Mouse (Mus musculus): ENCODE results near the gene Ankfy1. TPM values are rescaled to one million over a fixed set of nuclear protein-coding genes. Genes with fewer than 3 reads are reported as not detected.
"Not testable (repeated sequence)": the region's sequence is repeated elsewhere in the genome, so short reads cannot be mapped to it uniquely, and the experiment has no call there.

Ankfy1 gene
- total RNA-seq, 2 experiments from 2014 or later: 16.6 to 18.5 TPM

DNA sequence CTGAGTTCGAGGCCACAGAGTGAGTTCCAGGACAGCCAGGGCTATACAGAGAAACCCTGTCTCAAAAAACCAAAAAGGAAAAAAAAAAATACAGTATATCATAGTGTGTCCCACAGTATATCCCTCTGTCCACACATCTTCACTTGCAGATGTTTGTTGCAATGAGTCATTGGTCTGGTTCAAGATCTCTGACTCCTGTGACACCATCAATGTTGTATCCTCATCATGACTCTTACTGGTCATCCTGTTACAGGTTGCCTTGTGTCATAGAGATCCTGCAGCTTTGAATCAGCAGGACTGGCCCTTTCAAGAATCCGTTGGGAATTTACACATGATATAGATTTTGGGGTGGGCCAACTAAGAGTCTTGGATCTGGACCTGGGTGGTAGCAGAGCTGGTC, 15.3 kb downstream of the Ankfy1 start:
- intact Hi-C loops (cut with DNase I): not testable (repeated sequence)

DNA sequence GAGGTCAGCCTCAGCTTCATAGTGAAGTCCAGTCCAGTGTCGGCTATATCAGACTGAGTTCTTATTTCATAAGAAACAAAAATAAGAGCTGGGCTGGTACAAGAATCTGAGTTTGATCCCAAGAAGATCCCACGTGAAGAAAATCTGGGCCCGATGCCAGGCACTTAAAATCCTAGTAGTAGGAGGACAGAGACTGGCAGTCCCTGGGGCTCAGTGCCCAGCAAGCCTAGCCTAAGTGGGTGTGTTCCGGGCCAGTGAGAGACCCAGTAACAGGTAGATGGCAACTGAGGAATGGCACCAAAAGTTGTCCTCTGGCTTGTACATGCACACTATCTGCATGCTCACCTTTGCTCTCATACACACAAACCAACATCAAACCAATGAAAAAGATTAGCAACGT, 22.9 kb downstream of the Ankfy1 start:
- DNase-seq (ENCODE audit: low spot score): no peak
- intact Hi-C loops (cut with DNase I): no loop called here

More for the DNA sequence above, 15.3 kb downstream of the Ankfy1 start:
- not testable (repeated sequence) for DNase-seq (ENCODE audit: low spot score)

- intact Hi-C loops (cut with DNase I): no loop called here
- no peak for DNase-seq (ENCODE audit: low spot score)
These were observed 28.4 kb downstream of the Ankfy1 start for GRCm38 (mm10) chr11:72718161-72718560.

DNA sequence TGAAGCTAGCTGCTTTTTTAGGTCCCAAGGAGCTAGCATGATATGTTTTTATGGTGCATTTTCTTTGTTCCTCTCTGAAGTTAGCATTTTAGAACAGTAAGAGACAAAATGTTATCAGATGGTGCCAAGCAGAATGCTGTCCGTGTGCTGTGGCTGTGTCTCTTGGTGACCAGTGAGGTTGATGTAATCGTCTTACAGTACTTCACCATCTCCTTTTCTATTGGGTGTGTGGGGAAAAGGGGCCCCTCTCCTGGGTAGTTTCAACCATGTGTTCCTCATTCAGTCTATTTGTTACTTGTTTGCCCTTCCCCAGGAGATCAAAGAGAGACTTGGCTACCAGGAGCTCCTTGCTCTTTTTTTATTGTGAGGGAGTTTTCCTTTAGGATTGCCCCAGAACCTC, 33.4 kb downstream of the Ankfy1 start:
- intact Hi-C loops (cut with DNase I): loop anchor here (5.0 to 10.0 kb wide), 2 partner anchors 61 to 368 kb away; no protein-coding TSS in a partner anchor
- no peak for DNase-seq (ENCODE audit: low spot score)

GRCm38 (mm10) chr11:72723871-72724270, 34.1 kb downstream of the Ankfy1 start:
- DNase-seq (ENCODE audit: low spot score): no peak
- intact Hi-C loops (cut with DNase I): loop anchor here (1.0 to 10.0 kb wide), 4 partner anchors 62 to 369 kb away; no protein-coding TSS in a partner anchor

- intact Hi-C loops (cut with DNase I): loop anchor here (10.0 kb wide), 1 partner anchor 371 kb away; no protein-coding TSS in a partner anchor
- DNase-seq (ENCODE audit: low spot score): no peak
These were observed 36.2 kb downstream of the Ankfy1 start for GRCm38 (mm10) chr11:72726023-72726422.

GRCm38 (mm10) chr11:72733736-72734135, 43.9 kb downstream of the Ankfy1 start:
- DNase-seq (ENCODE audit: low spot score): no peak
- intact Hi-C loops (cut with DNase I): no loop called here

GRCm38 (mm10) chr11:72734840-72735518, 45.2 kb downstream of the Ankfy1 start:
- intact Hi-C loops (cut with DNase I): no loop called here
- DNase-seq (ENCODE audit: low spot score): peak; percentile 8

- intact Hi-C loops (cut with DNase I): no loop called here
- no peak for DNase-seq (ENCODE audit: low spot score)
These were observed 45.7 kb downstream of the Ankfy1 start for GRCm38 (mm10) chr11:72735519-72735860.

- no peak for DNase-seq (ENCODE audit: low spot score)
- intact Hi-C loops (cut with DNase I): no loop called here
These were observed 46.5 kb downstream of the Ankfy1 start for GRCm38 (mm10) chr11:72736320-72736719.

- intact Hi-C loops (cut with DNase I); DNase-seq (ENCODE audit: low spot score): not testable (repeated sequence)
These were observed 47.7 kb downstream of the Ankfy1 start for GRCm38 (mm10) chr11:72737517-72737916.

DNA sequence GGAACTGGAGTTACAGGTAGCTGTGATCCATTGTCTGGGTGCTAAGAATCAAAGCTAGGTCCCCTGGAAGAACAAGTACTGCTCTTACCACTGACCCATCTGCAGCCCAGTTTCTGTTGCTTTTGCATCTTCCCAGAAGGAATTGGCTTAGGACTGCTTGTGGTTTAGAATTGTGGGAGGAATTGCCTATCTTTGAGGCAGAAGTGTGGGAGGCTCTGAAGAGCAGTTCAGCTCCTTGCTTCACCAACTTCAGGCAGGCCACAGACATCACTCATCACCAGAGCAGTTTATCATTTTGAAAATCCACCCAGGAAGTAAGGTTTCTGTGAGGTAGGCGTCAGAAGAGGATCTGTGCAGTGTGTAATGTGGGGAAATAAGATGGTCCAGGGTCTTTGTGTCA, 49.2 kb downstream of the Ankfy1 start:
- DNase-seq (ENCODE audit: low spot score): no peak
- intact Hi-C loops (cut with DNase I): no loop called here

DNA sequence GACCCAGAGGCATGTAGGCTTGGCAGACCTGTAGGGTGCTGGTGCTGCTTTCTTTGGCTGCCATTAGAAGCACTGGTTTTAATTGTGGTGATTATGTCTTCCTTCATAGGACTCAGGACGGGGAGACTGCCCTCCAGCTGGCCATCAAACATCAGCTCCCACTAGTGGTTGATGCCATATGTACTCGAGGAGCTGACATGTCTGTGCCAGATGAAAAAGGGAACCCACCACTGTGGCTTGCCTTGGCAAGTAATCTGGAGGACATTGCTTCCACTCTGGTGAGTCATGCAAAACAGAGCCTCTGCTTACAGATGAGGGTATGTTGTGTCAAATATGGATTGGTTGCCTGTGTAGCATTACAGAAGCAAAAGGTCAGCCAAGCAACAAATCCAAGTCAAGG, 62.1 kb downstream of the Ankfy1 start:
- intact Hi-C loops (cut with DNase I): no loop called here
- no peak for DNase-seq (ENCODE audit: low spot score)

DNA sequence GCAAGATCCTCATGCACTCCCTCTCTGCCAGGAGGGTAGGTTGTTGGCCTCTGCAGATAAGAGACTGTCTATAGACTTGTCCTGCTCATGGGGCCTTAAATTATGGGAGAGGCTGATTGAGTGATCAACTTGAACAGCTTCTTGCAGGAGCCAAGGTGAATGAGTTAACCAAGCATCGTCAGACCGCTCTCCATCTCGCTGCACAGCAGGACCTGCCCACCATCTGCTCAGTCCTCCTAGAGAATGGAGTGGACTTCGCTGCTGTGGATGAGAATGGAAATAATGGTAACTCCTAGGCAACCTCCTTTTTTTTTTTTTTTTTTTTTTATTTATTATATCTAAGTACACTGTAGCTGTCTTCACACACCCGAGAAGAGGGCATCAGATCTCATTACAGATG, 68.5 kb downstream of the Ankfy1 start:
- intact Hi-C loops (cut with DNase I): no loop called here

DNA sequence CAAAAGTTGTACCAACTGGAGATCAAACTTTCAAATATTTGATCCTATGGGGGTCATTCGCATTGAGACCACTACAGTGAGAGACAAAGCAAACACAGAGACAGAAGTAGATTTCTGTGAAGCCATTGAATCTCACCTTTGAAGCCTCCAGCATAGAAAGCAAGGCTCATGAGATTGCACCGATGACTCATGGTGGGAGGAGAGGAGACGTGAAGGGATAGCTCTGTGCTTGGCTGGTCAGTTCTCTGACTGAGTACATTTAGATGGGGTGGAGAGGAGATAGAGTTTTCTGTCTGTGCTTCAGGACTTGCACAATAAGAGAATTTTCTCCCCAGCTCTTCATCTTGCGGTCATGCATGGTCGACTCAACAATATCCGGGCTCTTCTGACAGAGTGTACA, 69.8 kb downstream of the Ankfy1 start:
- DNase-seq (ENCODE audit: low spot score): no peak
- intact Hi-C loops (cut with DNase I): no loop called here

More for the DNA sequence above, 68.5 kb downstream of the Ankfy1 start:
- no peak for DNase-seq (ENCODE audit: low spot score)

GRCm38 (mm10) chr11:72760781-72761180, 71.0 kb downstream of the Ankfy1 start:
- DNase-seq (ENCODE audit: low spot score): no peak
- intact Hi-C loops (cut with DNase I): no loop called here

DNA sequence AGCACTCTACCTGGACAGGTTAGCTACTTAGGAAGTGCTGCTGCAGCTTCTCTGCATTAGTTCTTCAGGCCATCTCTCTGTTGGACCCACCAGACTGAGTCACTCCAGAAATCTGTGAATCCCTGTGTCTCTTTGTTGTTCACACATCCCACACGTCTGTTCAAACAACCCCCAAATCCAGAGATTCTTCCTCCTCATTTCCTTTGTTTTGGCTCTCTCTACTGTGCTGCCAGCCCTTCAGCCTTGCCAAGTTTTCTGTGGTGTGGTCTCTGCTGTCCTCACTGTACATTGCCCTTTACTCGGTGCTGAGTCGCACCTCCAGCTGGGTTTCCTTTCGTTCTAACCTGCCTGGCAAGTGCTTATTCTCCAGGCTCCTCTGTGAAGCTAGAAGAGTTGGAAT, 74.5 kb downstream of the Ankfy1 start:
- intact Hi-C loops (cut with DNase I): no loop called here
- DNase-seq (ENCODE audit: low spot score): no peak

DNA sequence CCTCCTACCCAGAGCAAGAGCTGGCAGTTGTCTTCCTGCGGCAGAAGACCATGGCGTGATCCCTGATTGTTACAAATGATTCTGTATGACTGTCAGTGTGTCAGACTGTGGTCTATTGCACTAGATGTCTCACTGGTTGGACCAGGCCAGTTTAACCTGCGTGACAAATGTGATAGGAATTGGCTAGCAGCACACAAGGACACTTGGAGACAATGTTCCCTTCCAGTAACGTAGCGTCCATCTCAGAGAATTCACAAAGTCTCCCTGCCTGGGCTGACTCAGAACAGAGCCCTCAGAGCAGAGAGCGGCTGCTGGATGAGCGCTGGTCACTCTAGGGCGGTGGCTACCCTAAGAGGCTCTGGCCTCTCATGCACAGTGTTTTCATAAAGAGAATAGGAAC, 77.9 kb downstream of the Ankfy1 start:
- no peak for DNase-seq (ENCODE audit: low spot score)

GRCm38 (mm10) chr11:72769061-72769460, 79.3 kb downstream of the Ankfy1 start:
- DNase-seq (ENCODE audit: low spot score): no peak
- intact Hi-C loops (cut with DNase I): no loop called here

More for the DNA sequence above, 77.9 kb downstream of the Ankfy1 start:
- intact Hi-C loops (cut with DNase I): no loop called here

GRCm38 (mm10) chr11:72770324-72770723, 80.5 kb downstream of the Ankfy1 start:
- no peak for DNase-seq (ENCODE audit: low spot score)

GRCm38 (mm10) chr11:72770816-72771215, 81.0 kb downstream of the Ankfy1 start:
- no peak for DNase-seq (ENCODE audit: low spot score)
- intact Hi-C loops (cut with DNase I): no loop called here

More at GRCm38 (mm10) chr11:72770324-72770723, 80.5 kb downstream of the Ankfy1 start:
- intact Hi-C loops (cut with DNase I): no loop called here

DNA sequence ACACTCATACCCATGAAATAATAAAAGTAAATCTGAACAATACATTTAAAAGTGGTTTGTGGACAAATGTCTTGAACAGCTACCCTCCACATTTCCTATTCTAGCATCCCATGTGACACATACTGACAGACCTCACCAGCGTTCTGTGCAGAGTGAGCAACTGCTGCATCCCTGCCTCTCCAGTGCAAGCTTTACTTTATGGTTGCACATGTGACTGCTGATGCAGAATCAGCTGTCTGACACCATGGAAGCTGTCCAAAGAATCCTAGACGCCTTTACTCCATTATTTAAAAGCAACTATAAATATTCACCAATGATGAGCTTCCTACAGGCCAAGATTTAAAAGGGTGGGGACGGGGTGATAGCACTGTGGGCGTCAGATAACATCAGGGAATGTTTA, 81.7 kb downstream of the Ankfy1 start:
- intact Hi-C loops (cut with DNase I): no loop called here
- DNase-seq (ENCODE audit: low spot score): no peak
